Mouse (Mus musculus): ENCODE data around the gene Tmem138.

- TF ChIP-seq CTCF (IDR thresholded peaks at IDR 0.05; ENCODE audit: borderline replicate concordance, insufficient read depth, low read depth, low read length) (no peak), POLR2A (IDR thresholded peaks at IDR 0.05; ENCODE audit: borderline replicate concordance, insufficient read depth, low read length) (no peak)
These were observed 14.8 kb downstream of the Tmem138 start for GRCm38 (mm10) chr19:10562351-10562750.

Measured in cerebellum, adult 2 months (tissue).